Mouse (Mus musculus) heart, adult 2 months (tissue): ENCODE measurements around the gene Tubal3. TPM values are rescaled to one million over a fixed set of nuclear protein-coding genes. Genes with fewer than 3 reads are reported as not detected.

Experiments
- DNase-seq, 2 experiments: peaks; one replicate each; pipeline ENCODE4 v3.0.0; 2021
- H3K27ac ChIP-seq: fragments of 200-600 bp; 2 replicates; pipeline ENCODE4 v1.8.1; 2022
- H3K27me3 ChIP-seq: fragments of 200-500 bp; 2 replicates; pipeline ENCODE4 v1.6.1; 2012; ENCODE audit warnings: mild to moderate bottlenecking, low read length, inconsistent platforms, mixed read lengths; ENCODE audit not compliant: control insufficient read depth, insufficient read depth
- H3K36me3 ChIP-seq: fragments of 200-500 bp; 2 replicates; pipeline ENCODE4 v1.6.1; 2012; ENCODE audit warnings: low read length, inconsistent platforms; ENCODE audit not compliant: control insufficient read depth, insufficient read depth
- H3K4me1 ChIP-seq: fragments of 200-500 bp; 2 replicates; pipeline ENCODE4 v1.6.1; 2011; ENCODE audit warnings: low read length; ENCODE audit not compliant: control insufficient read depth, insufficient read depth
- H3K4me3 ChIP-seq: fragments of 200-600 bp; 2 replicates; pipeline ENCODE4 v1.8.1; 2022
- H3K79me2 ChIP-seq: fragments of 200-500 bp; replicated peaks from 2 replicates; pipeline ENCODE4 v1.6.1; 2012; ENCODE audit warnings: mild to moderate bottlenecking, inconsistent platforms, low read length, moderate library complexity, mixed read lengths; ENCODE audit not compliant: control insufficient read depth, insufficient read depth
- H3K9ac ChIP-seq: fragments of 200-500 bp; 2 replicates; pipeline ENCODE4 v1.6.1; 2012; ENCODE audit warnings: low read depth, mild to moderate bottlenecking, control low read depth, inconsistent platforms, low read length, mixed read lengths
- CTCF ChIP-seq: fragments of 200-600 bp; IDR thresholded peaks from 2 replicates; pipeline ENCODE4 v1.8.1; 2022; ENCODE audit warnings: antibody characterized with exemption, mild to moderate bottlenecking, moderate library complexity
- EP300 ChIP-seq: fragments of 200-500 bp; IDR thresholded peaks from 2 replicates; pipeline ENCODE4 v1.6.1; 2011; ENCODE audit warnings: low read depth, low read length, control low read depth; ENCODE audit not compliant: insufficient read depth
- POLR2A ChIP-seq: fragments of 200-500 bp; IDR thresholded peaks from 2 replicates; pipeline ENCODE4 v1.6.1; 2011; ENCODE audit warnings: mild to moderate bottlenecking, low read depth, low read length, control low read depth; ENCODE audit not compliant: insufficient read depth
- WGBS: fragments of 180-500 bp; shearing (Covaris S2); methylation state at CpG from one replicate; pipeline ENCODE4 v1.1.7; 2018; 5-methylcytosine and 5-hydroxymethylcytosine counted together
- intact Hi-C: fragments of 180-260 bp; cut with DNase I; formaldehyde crosslinking; loops from one replicate; pipeline ENCODE4 v1.15.1; 2025
- long read RNA-seq: library from polyadenylated mRNA; stranded (forward); transcript quantifications from one replicate; pipeline ENCODE4 v2.0.0, GENCODE M21; 2021
- polyA plus RNA-seq: library from polyadenylated mRNA; depleted of rRNA; stranded (reverse); fragments of >200 nt; gene quantifications from 2 replicates; pipeline ENCODE4 v1.2.3, GENCODE M21; 2012; rRNA removed
- total RNA-seq, 2 experiments: library from RNA; stranded (reverse); gene quantifications; 2 replicates each; pipeline ENCODE4 v1.2.3; 2021

Tubal3 gene
- total RNA-seq (not detected), polyA plus RNA-seq (not detected in 2 replicates)
- long read RNA-seq: 0 reads

GRCm38 (mm10) chr13:3917571-3918311 lies at the start of gene Tubal3, which contains the start of gene Net1:
TSS of gene Tubal3 (plus strand) at chr13:3918274.
TSS of gene Net1 (minus strand) at chr13:3918220.
- H3K4me3 ChIP-seq: peak within 1 kb of the TSS; percentile 76
- H3K27ac ChIP-seq: no peak within 1 kb of the TSS
- under 1% methylated on average over 52 of the region's 52 CpGs for WGBS
- H3K79me2 ChIP-seq: no peaks in the 10 kb centered on the region
- no peaks in the 10 kb centered on the region for H3K4me1 ChIP-seq
- peak; percentile 87 to 92 for DNase-seq
- TF ChIP-seq EP300: no peak
- TF ChIP-seq CTCF: no peak
- TF ChIP-seq POLR2A: no peak
- intact Hi-C loops: no loop called here
- H3K9ac ChIP-seq: peak within 1 kb of the TSS; percentile 71
- no peaks in the 10 kb centered on the region for H3K36me3 ChIP-seq
- H3K27me3 ChIP-seq: no peaks in the 10 kb centered on the region

GRCm38 (mm10) chr13:3869901-3870300 lies 48.2 kb upstream of the Tubal3 start:
- H3K27ac ChIP-seq: no peak overlapping the region
- no peaks in the 10 kb centered on the region for H3K27me3 ChIP-seq
- no peak for TF ChIP-seq EP300
- TF ChIP-seq CTCF: no peak
- no peak for TF ChIP-seq POLR2A
- no peaks in the 10 kb centered on the region for H3K36me3 ChIP-seq
- H3K9ac ChIP-seq: no peak overlapping the region
- H3K4me3 ChIP-seq: no peak overlapping the region
- H3K79me2 ChIP-seq: no peaks in the 10 kb centered on the region
- DNase-seq: no peak
- no peaks in the 10 kb centered on the region for H3K4me1 ChIP-seq
- intact Hi-C loops: no loop called here

- Histone ChIP-seq H3K79me2 (no peaks in the 10 kb centered on the region), H3K27me3 (no peaks in the 10 kb centered on the region), H3K4me3 (no peak overlapping the region), H3K9ac (no peak overlapping the region), H3K27ac (no peak overlapping the region), H3K4me1 (no peaks in the 10 kb centered on the region), H3K36me3 (no peaks in the 10 kb centered on the region)
- TF ChIP-seq POLR2A (no peak), CTCF (no peak), EP300 (no peak)
- intact Hi-C loops: no loop called here
- WGBS: 98% methylated on average over 4 of the region's 4 CpGs
- DNase-seq: no peak
Measured at GRCm38 (mm10) chr13:3872832-3873231, 45.2 kb upstream of the Tubal3 start.

GRCm38 (mm10) chr13:3876448-3876847 lies 41.6 kb upstream of the Tubal3 start:
- Histone ChIP-seq H3K36me3 (no peaks in the 10 kb centered on the region), H3K27me3 (no peaks in the 10 kb centered on the region), H3K79me2 (no peaks in the 10 kb centered on the region), H3K4me1 (no peaks in the 10 kb centered on the region), H3K9ac (no peak overlapping the region), H3K4me3 (no peak overlapping the region), H3K27ac (no peak overlapping the region)
- WGBS: 72% methylated on average over 6 of the region's 6 CpGs
- intact Hi-C loops: no loop called here
- TF ChIP-seq CTCF: no peak
- no peak for TF ChIP-seq POLR2A
- TF ChIP-seq EP300: no peak
- DNase-seq: no peak

GRCm38 (mm10) chr13:3877185-3877584 lies 40.9 kb upstream of the Tubal3 start:
- Histone ChIP-seq H3K27ac (no peak overlapping the region), H3K9ac (no peak overlapping the region), H3K79me2 (no peaks in the 10 kb centered on the region), H3K4me1 (no peaks in the 10 kb centered on the region), H3K36me3 (no peaks in the 10 kb centered on the region), H3K27me3 (no peaks in the 10 kb centered on the region), H3K4me3 (no peak overlapping the region)
- TF ChIP-seq CTCF (no peak), EP300 (no peak), POLR2A (no peak)
- intact Hi-C loops: no loop called here
- 64% methylated on average over 6 of the region's 6 CpGs for WGBS
- DNase-seq: no peak

- Histone ChIP-seq H3K36me3 (no peaks in the 10 kb centered on the region), H3K4me3 (no peak overlapping the region), H3K79me2 (no peaks in the 10 kb centered on the region), H3K4me1 (no peaks in the 10 kb centered on the region), H3K27ac (no peak overlapping the region), H3K27me3 (no peaks in the 10 kb centered on the region), H3K9ac (no peak overlapping the region)
- DNase-seq: no peak
- WGBS: 59% methylated on average over 4 of the region's 4 CpGs
- TF ChIP-seq POLR2A: no peak
- intact Hi-C loops: no loop called here
Measured at GRCm38 (mm10) chr13:3877679-3878220, 40.3 kb upstream of the Tubal3 start.
